Mouse (Mus musculus) brain, embryonic 14.5 days (tissue): ENCODE measurements around the gene Lnpep. TPM values are rescaled to one million over a fixed set of nuclear protein-coding genes. Genes with fewer than 3 reads are reported as not detected.

Experiments used
- DNase-seq: peaks from one replicate; pipeline ENCODE4 v3.0.0-alpha.2; 2011; ENCODE audit warnings: low read depth
- CTCF ChIP-seq: fragments of 200-500 bp; IDR thresholded peaks from 2 replicates; pipeline ENCODE4 v1.5.1; 2012; ENCODE audit warnings: inconsistent platforms, mild to moderate bottlenecking, moderate library complexity, borderline replicate concordance; ENCODE audit not compliant: insufficient read depth, insufficient read length; ENCODE audit errors: extremely low read depth
- POLR2A ChIP-seq: fragments of 200-500 bp; IDR thresholded peaks from 2 replicates; pipeline ENCODE4 v1.6.1; 2012; ENCODE audit warnings: mild to moderate bottlenecking, inconsistent platforms, borderline replicate concordance; ENCODE audit not compliant: poor library complexity, insufficient read depth, insufficient read length, severe bottlenecking; ENCODE audit errors: extremely low read depth
- polyA plus RNA-seq: library from polyadenylated mRNA; depleted of rRNA; stranded (reverse); fragments of >200 nt; gene quantifications from 2 replicates; pipeline ENCODE4 v1.2.3, GENCODE M21; 2012

The Lnpep gene
- polyA plus RNA-seq, 1 experiment: 12.9 TPM

DNA sequence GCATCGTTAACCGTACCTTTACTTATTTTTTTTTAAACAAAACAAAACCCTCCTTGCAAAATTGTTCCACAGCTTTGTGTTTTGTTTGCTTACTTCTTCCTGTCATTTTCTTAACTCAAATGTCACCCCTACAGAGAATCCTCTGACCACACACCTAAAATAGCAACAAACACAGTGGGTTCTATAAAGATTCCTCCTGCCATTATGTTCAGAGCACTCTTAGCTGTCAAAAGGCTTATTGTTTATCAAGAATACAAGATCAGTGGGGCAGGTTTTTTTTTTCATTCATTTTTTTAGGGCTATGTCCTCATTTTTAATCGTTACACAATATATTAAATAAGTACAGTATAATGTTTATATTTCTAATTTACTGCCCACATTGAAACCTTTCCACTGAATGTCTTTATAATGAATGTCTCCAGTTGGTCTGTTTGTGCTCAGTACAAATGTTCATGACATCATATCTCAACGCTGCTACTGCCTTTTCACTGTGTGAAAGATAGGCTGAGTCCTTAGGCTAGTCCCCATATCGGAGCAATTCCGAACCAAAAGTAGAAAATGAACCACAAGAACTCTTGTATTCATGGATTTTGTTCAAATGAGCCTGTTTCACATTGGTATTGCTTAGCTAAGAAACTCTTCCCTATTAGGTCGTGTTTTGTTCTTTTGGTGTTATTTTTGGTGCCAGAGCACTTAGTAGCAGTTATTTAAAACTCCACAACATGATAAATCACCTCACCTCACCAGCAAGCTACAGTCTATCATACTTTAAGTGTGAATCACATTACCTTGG lies 1.2 kb upstream of the Lnpep start:
- no peak for TF ChIP-seq CTCF
- no peak for TF ChIP-seq POLR2A
- DNase-seq: peak; percentile 43

DNA sequence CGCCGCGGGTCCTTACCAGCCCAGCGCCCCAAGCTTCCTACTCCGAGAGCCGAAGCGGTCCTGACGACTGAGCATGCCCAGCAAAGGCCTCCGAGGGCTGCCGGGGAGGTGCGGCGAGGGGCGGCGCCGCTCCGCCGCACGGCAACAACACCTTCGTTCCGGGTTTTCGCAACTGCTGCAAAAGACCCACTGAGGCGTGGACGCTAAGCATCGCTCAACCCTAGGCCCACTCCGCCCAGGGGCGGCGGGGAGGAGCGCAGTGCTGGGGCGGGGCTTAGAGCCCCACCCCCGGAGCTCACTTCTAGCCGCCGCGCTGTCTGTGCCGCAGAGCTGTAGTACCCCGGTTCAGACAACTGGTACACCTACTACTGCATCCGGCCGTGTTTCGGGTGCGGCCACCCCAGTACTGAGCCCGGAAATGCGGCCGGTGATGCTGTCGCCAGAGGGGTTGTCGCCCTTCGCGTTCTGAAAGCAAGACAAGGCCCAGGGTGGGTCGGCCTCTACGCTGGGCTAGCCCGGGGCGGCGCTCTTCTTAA lies 361 bp downstream of the Lnpep start:
- DNase-seq: peak; percentile 99
- peak; percentile 44; the same call in 1 of the 2 replicates for TF ChIP-seq POLR2A
- no peak for TF ChIP-seq CTCF

DNA sequence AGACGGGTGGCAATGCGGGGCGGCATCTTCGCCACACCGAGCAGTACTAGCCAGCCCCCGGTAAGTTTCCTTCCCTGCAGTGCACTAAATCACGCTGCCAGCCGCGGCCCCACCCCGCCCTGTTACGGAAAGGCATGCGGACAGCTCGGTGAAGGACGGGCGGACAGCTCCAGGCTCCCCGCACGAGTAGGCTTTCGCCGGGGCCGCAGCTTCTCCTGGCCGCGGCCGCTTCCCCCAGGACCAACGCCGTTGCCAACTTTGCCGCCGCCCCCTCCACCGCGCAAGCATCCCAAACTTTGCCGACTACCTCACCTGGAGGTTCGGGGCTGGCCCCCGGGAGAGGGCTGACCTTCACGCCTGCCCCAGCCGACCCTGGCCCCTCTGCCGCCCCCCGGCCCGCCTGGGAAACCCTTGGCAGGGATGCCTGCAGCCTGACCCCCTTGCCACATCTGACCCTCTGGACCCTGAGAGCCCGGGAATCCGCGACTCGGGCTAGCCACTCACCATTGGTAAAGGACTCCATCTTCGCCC lies 895 bp downstream of the Lnpep start:
- peak; percentile 57 for DNase-seq
- TF ChIP-seq POLR2A (no peak), CTCF (no peak)

DNA sequence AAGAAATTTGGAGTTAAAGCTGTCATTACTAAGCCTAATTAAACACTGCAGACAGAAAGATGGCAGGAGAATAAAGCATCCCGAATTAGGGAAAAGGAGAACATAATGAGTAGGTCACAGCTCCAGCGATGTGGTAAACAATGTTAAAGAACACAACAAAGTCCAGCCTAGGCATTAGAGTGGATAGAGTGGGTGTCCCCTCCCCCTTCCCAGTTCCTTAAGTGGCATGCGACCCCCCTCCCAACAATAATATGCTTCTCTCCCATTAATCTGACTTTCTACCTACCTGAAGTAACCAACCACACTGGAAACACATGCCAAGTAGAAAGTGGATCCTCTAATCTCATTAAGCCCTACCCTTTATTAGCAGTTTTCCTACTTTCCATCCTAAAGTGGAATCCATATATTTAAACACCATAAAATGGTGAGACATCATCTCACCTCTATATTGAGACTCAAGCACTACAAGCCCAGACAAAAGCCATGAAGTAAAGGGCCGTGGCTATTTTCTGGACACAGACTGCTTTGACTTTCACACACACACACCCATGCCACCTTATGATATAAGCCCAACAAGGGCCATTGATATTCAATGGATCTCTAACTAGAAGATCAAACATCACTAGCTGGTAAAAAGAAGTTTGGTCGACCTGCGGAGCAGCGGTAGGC lies 1.5 kb downstream of the Lnpep start:
- peak; percentile 63 for DNase-seq
- TF ChIP-seq POLR2A (no peak), CTCF (no peak)

DNA sequence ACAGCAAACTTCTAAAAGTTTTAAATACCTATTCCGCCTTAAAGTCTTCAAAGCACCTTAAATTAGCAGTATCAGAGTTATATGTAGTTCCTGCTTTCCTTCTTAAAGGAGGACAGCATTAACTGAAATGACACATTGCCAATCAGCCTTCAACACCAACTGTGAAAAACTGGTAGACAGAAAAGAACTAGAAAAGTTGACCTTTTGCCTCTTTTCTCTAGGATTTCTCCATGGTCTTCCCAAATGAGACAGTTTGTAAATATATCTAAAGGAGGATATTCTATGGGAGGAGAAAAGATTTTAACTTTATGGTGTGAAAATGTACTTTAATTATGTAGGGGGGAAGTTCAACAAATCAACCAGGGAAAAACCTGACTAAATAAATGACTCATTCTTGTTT lies 2.3 kb downstream of the Lnpep start:
- DNase-seq: no peak
- TF ChIP-seq POLR2A: no peak
- TF ChIP-seq CTCF: no peak

DNA sequence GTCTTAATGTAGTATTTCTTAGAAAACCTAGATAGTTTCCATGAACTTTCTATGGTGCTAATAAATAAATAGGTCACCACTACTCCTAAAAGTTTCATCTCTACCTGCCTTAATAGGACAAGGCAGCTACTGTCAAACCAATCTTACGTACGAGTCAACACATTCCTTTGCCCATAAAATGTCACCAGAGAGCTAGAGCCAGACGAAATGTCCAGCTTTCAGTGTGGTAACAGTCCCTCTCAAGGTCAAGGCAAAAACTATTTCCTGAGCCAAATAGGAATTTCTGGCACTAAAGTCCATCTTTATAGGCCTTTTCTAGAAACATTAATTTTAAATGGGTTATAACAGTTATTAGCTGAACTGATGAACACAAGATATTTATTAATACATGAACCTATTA lies 3.3 kb downstream of the Lnpep start:
- DNase-seq: no peak
- TF ChIP-seq POLR2A (no peak), CTCF (no peak)

DNA sequence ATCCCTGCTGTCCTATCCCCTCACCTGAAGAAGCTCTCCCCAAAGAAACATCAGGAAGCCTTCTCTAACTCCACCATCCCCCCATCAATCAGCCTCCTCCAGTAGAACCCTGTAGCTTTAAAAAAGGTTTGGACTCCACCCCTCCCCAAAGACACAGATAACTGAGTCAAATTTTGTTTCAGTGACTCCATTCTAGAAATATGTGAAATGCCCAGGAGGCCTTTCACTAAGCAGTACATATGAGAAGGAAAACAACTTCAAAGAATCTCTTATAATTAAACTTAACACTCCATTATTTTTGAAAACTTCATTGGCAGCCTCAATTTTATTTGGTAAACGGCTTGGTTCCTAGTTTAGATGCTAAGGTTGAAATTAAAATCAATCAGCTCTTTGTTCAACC lies 6.4 kb downstream of the Lnpep start:
- TF ChIP-seq CTCF (no peak), POLR2A (no peak)
- DNase-seq: no peak

DNA sequence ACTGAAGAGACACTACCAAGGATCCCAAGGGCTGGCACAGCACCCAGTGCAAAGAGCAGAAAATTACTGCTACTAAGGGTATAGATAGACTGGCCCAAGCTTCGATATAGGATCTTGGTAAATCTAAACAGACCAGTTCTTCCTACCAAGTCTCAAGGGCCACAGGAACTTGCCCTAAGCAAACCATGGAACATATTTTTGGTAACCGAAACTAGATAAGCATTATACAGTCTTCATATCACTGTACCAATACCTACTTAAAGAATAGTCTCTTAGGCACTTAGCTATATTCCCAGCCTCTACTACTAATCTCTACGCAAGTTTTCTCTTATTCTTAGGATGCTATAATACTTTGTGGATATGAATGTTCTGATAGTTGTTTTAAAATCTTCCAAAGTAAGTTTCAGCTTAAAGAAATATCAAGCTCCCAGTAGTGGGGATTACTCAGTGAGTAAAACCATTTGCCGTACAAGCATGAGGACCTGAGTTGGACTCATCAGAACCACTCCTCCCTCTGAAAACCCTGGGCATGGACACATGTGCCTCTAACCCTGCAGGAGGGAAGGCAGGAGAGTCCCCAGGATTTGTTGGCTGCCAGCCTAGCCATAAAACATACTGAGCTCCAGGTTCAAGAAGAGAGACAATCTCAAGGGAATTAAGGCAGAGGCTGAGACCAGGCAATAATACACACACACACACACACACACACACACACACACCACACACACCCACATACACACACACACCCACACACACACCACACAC lies 7.2 kb downstream of the Lnpep start:
- no peak for DNase-seq
- TF ChIP-seq CTCF: no peak
- TF ChIP-seq POLR2A: no peak

DNA sequence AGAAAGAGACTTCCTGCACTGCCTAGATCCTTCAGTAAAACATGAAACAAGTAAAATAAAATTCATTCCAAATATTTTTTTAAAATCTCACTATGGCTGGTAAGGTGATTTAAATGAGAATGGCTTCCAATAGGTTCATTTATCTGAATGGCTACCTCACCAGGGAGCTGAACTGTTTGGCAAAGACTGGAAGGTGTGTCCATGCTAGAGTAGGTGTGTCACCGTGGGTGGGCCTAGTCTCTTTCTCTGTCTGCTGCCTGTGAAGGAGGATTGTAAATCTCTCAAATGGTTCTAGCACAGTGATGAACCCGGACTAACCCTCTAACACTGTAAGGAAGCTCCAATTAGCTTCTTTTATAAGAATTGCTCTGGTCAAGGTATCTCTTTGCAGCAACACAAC lies 12.5 kb downstream of the Lnpep start:
- DNase-seq: no peak
- TF ChIP-seq CTCF (no peak), POLR2A (no peak)

DNA sequence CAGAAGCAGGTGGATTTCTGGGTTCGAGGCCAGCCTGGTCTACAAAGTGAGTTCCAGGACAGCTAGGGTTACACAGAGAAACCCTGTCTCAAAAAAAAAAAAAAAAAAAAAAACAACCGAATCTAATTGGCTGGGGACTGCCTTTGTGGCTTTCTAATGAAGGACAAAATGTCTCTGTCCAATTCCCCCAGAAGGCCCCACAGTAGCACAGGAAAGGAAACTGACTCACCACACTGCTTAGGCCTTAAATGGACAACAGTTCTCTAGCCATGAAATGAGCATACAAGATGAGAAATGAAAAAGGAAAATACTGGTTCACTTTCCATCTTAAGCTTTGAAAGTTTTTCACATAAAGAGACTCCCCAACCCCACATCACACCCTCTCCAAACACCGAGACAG lies 15.3 kb downstream of the Lnpep start:
- TF ChIP-seq CTCF (no peak), POLR2A (no peak)
- DNase-seq: no peak
